Mouse (Mus musculus) ES-Bruce4 (cell line): ENCODE results near the gene Pdzd9. TPM values are rescaled to one million over a fixed set of nuclear protein-coding genes. Genes with fewer than 3 reads are reported as not detected.
"Not testable (repeated sequence)": the region's sequence is repeated elsewhere in the genome, so short reads cannot be mapped to it uniquely, and the experiment has no call there.

Experiments
- H3K27ac ChIP-seq: 2 replicates; pipeline ENCODE4 v1.5.1; 2012; ENCODE audit warnings: low read length, inconsistent platforms; ENCODE audit not compliant: insufficient read depth
- H3K27me3 ChIP-seq: 2 replicates; pipeline ENCODE4 v1.6.1; 2012; ENCODE audit warnings: mild to moderate bottlenecking, low read length, inconsistent platforms; ENCODE audit not compliant: control insufficient read depth, poor library complexity, insufficient read depth, severe bottlenecking
- H3K36me3 ChIP-seq: 2 replicates; pipeline ENCODE4 v1.6.1; 2012; ENCODE audit warnings: inconsistent platforms, mild to moderate bottlenecking, low read length, moderate library complexity; ENCODE audit not compliant: control insufficient read depth, poor library complexity, insufficient read depth, severe bottlenecking
- H3K4me1 ChIP-seq: one replicate; pipeline ENCODE4 v1.8.1; 2011; ENCODE audit warnings: low read length; ENCODE audit not compliant: control insufficient read depth, insufficient read depth
- H3K4me3 ChIP-seq: 2 replicates; pipeline ENCODE4 v1.5.1; 2011; ENCODE audit warnings: low read depth, mild to moderate bottlenecking, low read length
- H3K9ac ChIP-seq: 2 replicates; pipeline ENCODE4 v1.6.1; 2012; ENCODE audit warnings: low read depth, mild to moderate bottlenecking, inconsistent platforms; ENCODE audit not compliant: poor library complexity, severe bottlenecking
- H3K9me3 ChIP-seq: replicated peaks from 2 replicates; pipeline ENCODE4 v1.6.1; 2012; ENCODE audit warnings: mild to moderate bottlenecking, low read length, inconsistent platforms; ENCODE audit not compliant: control insufficient read depth, poor library complexity, insufficient read depth, severe bottlenecking
- CTCF ChIP-seq: IDR thresholded peaks from one replicate; pipeline ENCODE4 v1.8.1; 2011; ENCODE audit warnings: low read depth, low read length
- EP300 ChIP-seq: IDR thresholded peaks from 2 replicates; pipeline ENCODE4 v1.6.1; 2011; ENCODE audit warnings: low read depth, low read length; ENCODE audit not compliant: insufficient read depth
- POLR2A ChIP-seq: IDR thresholded peaks from one replicate; pipeline ENCODE4 v1.8.1; 2011; ENCODE audit warnings: low read length; ENCODE audit not compliant: insufficient read depth
- polyA plus RNA-seq: library from polyadenylated mRNA; stranded (reverse); fragments of >200 nt; gene quantifications from 2 replicates; pipeline ENCODE4 v1.2.4, GENCODE M21; 2011; ENCODE audit warnings: low read depth; ENCODE audit not compliant: missing spikeins, insufficient read depth, insufficient read length

Pdzd9 gene
- not detected in 2 replicates for polyA plus RNA-seq

- no peaks in the 10 kb centered on the region for H3K4me1 ChIP-seq
- H3K4me3 ChIP-seq = no peak within 1 kb of the TSS
- no peak within 1 kb of the TSS for H3K9ac ChIP-seq
- no peaks in the 10 kb centered on the region for H3K9me3 ChIP-seq
- H3K27me3 ChIP-seq = no peaks in the 10 kb centered on the region; the same call in 1 of the 2 replicates
- H3K27ac ChIP-seq = no peak within 1 kb of the TSS
- no peaks in the 10 kb centered on the region for H3K36me3 ChIP-seq
- TF ChIP-seq EP300 = no peak
- TF ChIP-seq CTCF = peak; percentile 85
These were observed at the start of gene Pdzd9 for GRCm38 (mm10) chr7:120670153-120670875. Pdzd9 (minus strand) TSS chr7:120670343.

- TF ChIP-seq CTCF (no peak), POLR2A (no peak), EP300 (no peak)
- H3K36me3 ChIP-seq = no peaks in the 10 kb centered on the region; the same call in 1 of the 2 replicates
- peaks cover 1% of the 10 kb centered on the region for H3K4me1 ChIP-seq
- H3K27me3 ChIP-seq = no peaks in the 10 kb centered on the region
- H3K27ac ChIP-seq = no peak overlapping the region
- no peak overlapping the region for H3K9ac ChIP-seq
- H3K9me3 ChIP-seq = no peaks in the 10 kb centered on the region
- H3K4me3 ChIP-seq = no peak overlapping the region
These were observed 47.1 kb upstream of the Pdzd9 start for GRCm38 (mm10) chr7:120717261-120717660.

GRCm38 (mm10) chr7:120713951-120714350 lies 43.8 kb upstream of the Pdzd9 start:
- H3K9ac ChIP-seq, H3K36me3 ChIP-seq, H3K4me3 ChIP-seq, H3K9me3 ChIP-seq, H3K27me3 ChIP-seq, H3K4me1 ChIP-seq, H3K27ac ChIP-seq: not testable (repeated sequence)

- Histone ChIP-seq H3K4me1 (peaks cover 1% of the 10 kb centered on the region), H3K9ac (no peak overlapping the region), H3K36me3 (no peaks in the 10 kb centered on the region), H3K9me3 (no peaks in the 10 kb centered on the region), H3K4me3 (no peak overlapping the region), H3K27me3 (no peaks in the 10 kb centered on the region), H3K27ac (no peak overlapping the region)
- TF ChIP-seq CTCF (no peak), POLR2A (no peak), EP300 (no peak)
These were observed 43.1 kb upstream of the Pdzd9 start for GRCm38 (mm10) chr7:120713225-120713624.

- Histone ChIP-seq H3K4me1 (peaks cover 1% of the 10 kb centered on the region), H3K4me3 (no peak overlapping the region), H3K27me3 (no peaks in the 10 kb centered on the region), H3K9ac (no peak overlapping the region), H3K27ac (no peak overlapping the region), H3K36me3 (no peaks in the 10 kb centered on the region), H3K9me3 (no peaks in the 10 kb centered on the region)
- TF ChIP-seq CTCF = no peak
- no peak for TF ChIP-seq POLR2A
- TF ChIP-seq EP300 = no peak
These were observed 41.9 kb upstream of the Pdzd9 start for GRCm38 (mm10) chr7:120712071-120712470.

- H3K36me3 ChIP-seq = no peaks in the 10 kb centered on the region
- no peaks in the 10 kb centered on the region for H3K27me3 ChIP-seq
- no peaks in the 10 kb centered on the region for H3K4me1 ChIP-seq
- no peak overlapping the region for H3K9ac ChIP-seq
- no peak overlapping the region for H3K27ac ChIP-seq
- TF ChIP-seq EP300 (no peak), CTCF (no peak), POLR2A (no peak)
- H3K4me3 ChIP-seq = no peak overlapping the region
- H3K9me3 ChIP-seq = no peaks in the 10 kb centered on the region
These were observed 33.7 kb upstream of the Pdzd9 start for GRCm38 (mm10) chr7:120703888-120704287.
